Mouse (Mus musculus) small intestine, adult 2 months (tissue): ENCODE results near the gene Iqgap3. TPM values are rescaled to one million over a fixed set of nuclear protein-coding genes. Genes with fewer than 3 reads are reported as not detected.

ENCODE experiments used
- H3K27ac ChIP-seq: fragments of 200-500 bp; 2 replicates; pipeline ENCODE4 v1.5.1; 2012; ENCODE audit warnings: low read depth, low read length, control low read depth, inconsistent platforms; ENCODE audit not compliant: insufficient read depth
- H3K27me3 ChIP-seq: fragments of 200-500 bp; 2 replicates; pipeline ENCODE4 v1.6.1; 2012; ENCODE audit warnings: mild to moderate bottlenecking, moderate library complexity, low read length, inconsistent platforms; ENCODE audit not compliant: control insufficient read depth, insufficient read depth
- H3K36me3 ChIP-seq: fragments of 200-500 bp; 2 replicates; pipeline ENCODE4 v1.6.1; 2012; ENCODE audit warnings: mild to moderate bottlenecking, low read length, control low read depth, inconsistent platforms; ENCODE audit not compliant: control insufficient read depth, insufficient read depth
- H3K4me1 ChIP-seq: fragments of 200-500 bp; 2 replicates; pipeline ENCODE4 v1.6.1; 2012; ENCODE audit warnings: low read length, inconsistent platforms, mixed read lengths; ENCODE audit not compliant: control insufficient read depth, insufficient read depth, insufficient read length
- H3K4me3 ChIP-seq: fragments of 200-500 bp; 2 replicates; pipeline ENCODE4 v1.5.1; 2012; ENCODE audit warnings: low read depth, mild to moderate bottlenecking, control low read depth, inconsistent platforms, low read length, moderate library complexity
- CTCF ChIP-seq: fragments of 200-500 bp; IDR thresholded peaks from 2 replicates; pipeline ENCODE4 v1.5.1; 2012; ENCODE audit warnings: low read depth, mild to moderate bottlenecking, control low read depth, inconsistent platforms, low read length, moderate library complexity, mixed read lengths; ENCODE audit not compliant: insufficient replicate concordance, insufficient read length; ENCODE audit errors: extremely low read depth
- POLR2A ChIP-seq: fragments of 200-500 bp; IDR thresholded peaks from 2 replicates; pipeline ENCODE4 v1.6.1; 2012; ENCODE audit warnings: low read depth, mild to moderate bottlenecking, control low read depth, inconsistent platforms, low read length, moderate library complexity
- WGBS: fragments of 180-500 bp; shearing (Covaris S2); methylation state at CpG from one replicate; pipeline ENCODE4 v1.1.7; 2018; 5-methylcytosine and 5-hydroxymethylcytosine counted together
- polyA plus RNA-seq: library from polyadenylated mRNA; depleted of rRNA; stranded (reverse); fragments of >200 nt; gene quantifications from 2 replicates; pipeline ENCODE4 v1.2.3, GENCODE M21; 2012

The Iqgap3 gene
- polyA plus RNA-seq, 1 experiment: 14.6 TPM

DNA sequence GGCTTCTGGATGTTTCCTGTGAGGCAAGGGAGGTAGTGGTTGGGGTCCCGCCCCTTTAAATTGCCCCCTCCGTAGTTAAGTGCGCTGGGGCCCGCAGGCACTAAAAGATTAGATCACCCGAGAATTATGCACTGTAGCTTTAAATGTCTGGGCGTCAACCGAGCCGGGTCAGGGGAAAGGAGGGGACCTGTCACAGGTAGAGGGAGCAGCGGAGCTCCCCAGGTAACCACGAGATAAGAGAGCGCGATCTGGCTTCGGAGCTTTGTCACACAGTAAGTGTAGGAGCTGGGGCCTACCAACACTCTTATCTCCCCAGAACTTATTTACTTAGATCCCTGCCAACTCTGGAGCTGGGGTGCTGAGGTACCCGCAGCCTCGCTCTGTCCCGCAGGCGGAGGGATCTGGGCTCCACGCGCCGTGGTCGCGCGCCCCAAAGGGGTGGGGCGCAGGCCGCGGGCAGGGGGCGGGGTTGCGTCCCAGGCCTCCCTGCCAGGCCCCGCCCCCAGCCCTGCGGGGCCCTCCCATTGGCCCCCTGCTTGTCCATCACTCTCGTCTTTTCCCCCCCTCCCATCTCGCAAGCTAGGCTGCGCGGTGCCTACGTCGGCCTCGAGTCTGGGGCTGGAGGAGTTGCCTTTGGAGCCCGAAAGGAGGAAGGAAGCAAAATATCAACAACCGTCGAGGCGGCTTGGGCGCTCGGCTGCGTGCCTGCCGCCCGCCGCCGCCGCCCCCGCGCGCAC is 60.2 kb downstream of the Iqgap3 start, which contains the start of gene Mef2d:
Mef2d (plus strand) TSS at position 586 of the 737 bp plus-strand sequence.
- H3K27ac ChIP-seq: peak within 1 kb of the TSS; percentile 96
- TF ChIP-seq POLR2A (peak; percentile 82), CTCF (peak; percentile 46; the same call in 1 of the 2 replicates)
- H3K4me3 ChIP-seq: peak within 1 kb of the TSS; percentile 91
- H3K27me3 ChIP-seq: no peaks in the 10 kb centered on the region
- H3K4me1 ChIP-seq: peaks cover 53% of the 10 kb centered on the region
- whole genome bisulfite sequencing: under 1% methylated on average over 51 of the region's 52 CpGs
- H3K36me3 ChIP-seq: no peaks in the 10 kb centered on the region

DNA sequence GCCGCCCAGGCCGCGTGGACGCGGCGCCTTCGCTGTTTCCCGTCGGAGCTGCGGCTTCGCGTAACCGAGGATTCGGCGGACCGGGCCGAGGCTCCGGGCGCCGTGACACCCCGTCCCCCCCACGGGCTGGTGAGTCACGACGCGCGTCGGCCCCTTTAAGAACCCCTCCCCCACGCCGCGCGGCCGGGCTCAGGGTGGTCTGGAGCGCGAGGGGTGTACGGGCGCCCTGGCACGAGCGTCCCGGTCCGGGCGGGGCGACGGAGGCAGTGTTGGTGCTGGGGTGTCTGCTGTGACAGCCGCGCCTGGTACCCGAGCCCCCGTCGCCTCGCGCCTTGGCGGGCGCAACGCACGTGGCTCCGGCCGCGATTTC is 60.8 kb downstream of the Iqgap3 start:
- under 1% methylated on average over 57 of the region's 57 CpGs for WGBS
- Histone ChIP-seq H3K36me3 (no peaks in the 10 kb centered on the region), H3K4me3 (peak overlapping the region; percentile 91), H3K27ac (peak overlapping the region; percentile 92), H3K27me3 (no peaks in the 10 kb centered on the region), H3K4me1 (peaks cover 55% of the 10 kb centered on the region)
- TF ChIP-seq POLR2A (no peak), CTCF (no peak)

- Histone ChIP-seq H3K4me1 (peaks cover 61% of the 10 kb centered on the region), H3K4me3 (peak overlapping the region; percentile 91), H3K36me3 (no peaks in the 10 kb centered on the region), H3K27ac (peak overlapping the region; percentile 92), H3K27me3 (no peaks in the 10 kb centered on the region)
- WGBS: 0% methylated on average over 33 of the region's 33 CpGs
- TF ChIP-seq CTCF (no peak), POLR2A (peak; percentile 65)
Measured at GRCm38 (mm10) chr3:88142916-88143771, 61.4 kb downstream of the Iqgap3 start.

DNA sequence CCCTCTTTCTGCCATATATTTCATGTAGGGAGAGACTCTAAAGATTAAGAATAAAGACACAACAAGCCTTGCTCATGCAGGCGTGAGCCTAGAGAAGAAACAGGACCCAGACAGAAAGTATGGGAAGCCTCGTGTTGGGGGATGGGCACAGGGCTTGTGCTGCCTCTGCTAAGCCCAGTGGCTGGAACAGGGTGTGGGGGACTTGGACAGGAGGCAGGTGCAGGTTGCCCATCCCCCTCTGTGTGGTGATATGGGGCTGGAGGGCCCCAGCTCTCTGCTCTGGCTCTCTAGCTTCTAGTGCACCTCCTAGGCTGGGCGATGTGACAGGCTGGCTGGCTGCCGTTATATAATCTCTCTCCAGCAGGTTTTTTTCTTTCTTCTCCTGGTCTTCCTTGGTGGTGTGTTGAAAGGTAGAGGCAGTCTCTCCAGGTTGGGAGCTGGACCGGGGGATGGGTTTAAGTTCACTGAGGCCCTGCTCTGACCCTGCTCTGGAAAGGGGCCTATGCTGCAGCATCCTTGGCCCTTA is 62.3 kb downstream of the Iqgap3 start:
- TF ChIP-seq CTCF (no peak), POLR2A (no peak)
- WGBS: 11% methylated on average over 5 of the region's 5 CpGs
- peak overlapping the region; percentile 92 for H3K27ac ChIP-seq
- H3K27me3 ChIP-seq: no peaks in the 10 kb centered on the region
- no peaks in the 10 kb centered on the region for H3K36me3 ChIP-seq
- peaks cover 69% of the 10 kb centered on the region for H3K4me1 ChIP-seq
- H3K4me3 ChIP-seq: peak overlapping the region; percentile 50

GRCm38 (mm10) chr3:88144648-88145410 is 63.1 kb downstream of the Iqgap3 start:
- Histone ChIP-seq H3K27me3 (no peaks in the 10 kb centered on the region), H3K4me3 (peak overlapping the region; percentile 21; the same call in 1 of the 2 replicates), H3K27ac (peak overlapping the region; percentile 92), H3K36me3 (no peaks in the 10 kb centered on the region), H3K4me1 (peaks cover 71% of the 10 kb centered on the region)
- TF ChIP-seq POLR2A: no peak
- TF ChIP-seq CTCF: no peak
- WGBS: 16% methylated on average over 6 of the region's 6 CpGs

DNA sequence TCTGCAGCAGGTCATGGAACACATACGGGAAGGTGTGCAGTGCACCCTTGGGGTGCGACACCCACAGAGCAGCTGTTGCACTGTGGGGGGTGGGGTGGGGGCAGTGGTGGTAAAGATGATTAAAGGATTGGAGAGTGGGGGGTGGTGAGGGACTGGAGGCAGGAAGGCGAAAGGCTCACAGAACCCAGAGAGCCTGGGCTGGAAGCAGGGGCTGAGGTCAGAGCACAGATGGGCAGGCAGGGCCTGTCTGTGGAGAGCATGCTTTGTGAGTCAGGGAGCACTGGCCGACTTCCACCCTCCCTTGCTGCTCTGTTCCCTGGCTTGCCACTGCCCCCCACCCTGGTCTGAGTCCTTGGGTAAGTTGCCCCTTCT is 63.6 kb downstream of the Iqgap3 start:
- WGBS: 28% methylated on average over 4 of the region's 4 CpGs
- Histone ChIP-seq H3K4me1 (peaks cover 71% of the 10 kb centered on the region), H3K4me3 (no peak overlapping the region), H3K36me3 (no peaks in the 10 kb centered on the region), H3K27ac (0 out of 2 replicates have a peak overlapping the region, but pooled peaks have one; percentile 4), H3K27me3 (no peaks in the 10 kb centered on the region)
- TF ChIP-seq CTCF: no peak
- TF ChIP-seq POLR2A: no peak

DNA sequence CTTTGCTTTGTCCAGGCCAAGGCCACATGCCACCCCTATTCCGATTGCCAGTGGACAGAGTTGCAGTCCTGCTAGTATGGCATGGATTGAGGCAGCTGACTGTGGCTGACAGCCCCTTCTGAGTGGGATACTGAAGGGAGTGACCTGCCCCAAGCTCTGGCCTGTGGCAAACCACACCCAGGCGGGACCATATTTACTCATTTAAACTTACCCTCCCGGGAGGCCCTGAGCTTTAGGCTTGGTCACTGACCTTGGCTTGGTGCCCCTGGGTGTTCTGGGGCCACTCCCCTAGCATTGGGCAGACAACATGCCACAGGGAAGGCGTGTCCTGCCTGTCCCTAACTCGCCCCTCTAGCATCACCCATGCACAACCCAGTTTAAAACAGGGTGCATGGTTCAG is 64.2 kb downstream of the Iqgap3 start:
- no peak for TF ChIP-seq CTCF
- no peak for TF ChIP-seq POLR2A
- Histone ChIP-seq H3K27ac (no peak overlapping the region), H3K4me1 (peaks cover 71% of the 10 kb centered on the region), H3K36me3 (no peaks in the 10 kb centered on the region), H3K4me3 (no peak overlapping the region), H3K27me3 (no peaks in the 10 kb centered on the region)
- WGBS: 24% methylated on average over 5 of the region's 5 CpGs
